Mouse (Mus musculus): ENCODE data around the gene Tex29. TPM values are rescaled to one million over a fixed set of nuclear protein-coding genes. Genes with fewer than 3 reads are reported as not detected.

The Tex29 gene
- not detected in 2 replicates for polyA plus RNA-seq (2016; fragmentation: Nextera tagmentation; extraction: Ambion mirVana)

DNA sequence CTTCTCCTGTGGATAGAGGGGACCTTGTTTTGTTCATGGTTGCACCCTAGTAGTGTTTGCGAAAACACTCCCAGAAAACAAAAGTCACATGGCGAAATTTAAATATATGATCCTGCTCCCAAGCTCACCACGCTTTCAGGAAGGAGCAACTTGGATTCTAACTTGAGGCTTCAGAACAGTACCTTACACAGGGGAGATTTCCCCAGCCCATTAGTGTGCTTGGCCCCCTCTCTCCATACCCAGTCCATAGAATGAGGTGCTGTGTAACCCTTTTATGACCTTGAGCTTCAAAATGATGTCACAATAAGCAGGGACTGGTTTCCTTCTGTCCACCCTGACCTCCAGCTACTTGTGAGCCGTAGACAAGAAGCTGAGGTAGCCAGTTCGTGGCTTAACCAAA lies at the start of gene Tex29:
TSS of gene Tex29 (plus strand) at position 301 of the 400 bp plus-strand sequence.
- no peaks in the 10 kb centered on the region for H3K9me3 ChIP-seq (replicated peaks)
- H3K27me3 ChIP-seq (ENCODE audit: low read depth, poor library complexity, severe bottlenecking): no peaks in the 10 kb centered on the region
- no peaks in the 10 kb centered on the region for H3K4me1 ChIP-seq
- 87% methylated on average over 5 of the region's 5 CpGs for WGBS
- no peak within 1 kb of the TSS for H3K4me3 ChIP-seq
- DNase-seq (ENCODE audit: low spot score): no peak
- H3K27ac ChIP-seq: no peak within 1 kb of the TSS
- H3K36me3 ChIP-seq: peaks cover 11% of the 10 kb centered on the region

- no peak for DNase-seq (ENCODE audit: low spot score)
- H3K4me1 ChIP-seq: no peaks in the 10 kb centered on the region
- H3K27me3 ChIP-seq (ENCODE audit: low read depth, poor library complexity, severe bottlenecking): no peaks in the 10 kb centered on the region
- H3K36me3 ChIP-seq: peaks cover 77% of the 10 kb centered on the region
- no peak overlapping the region for H3K27ac ChIP-seq
- no peaks in the 10 kb centered on the region for H3K9me3 ChIP-seq (replicated peaks)
- no peak overlapping the region for H3K4me3 ChIP-seq
Observed at GRCm38 (mm10) chr8:11794956-11795355, 45.3 kb upstream of the Tex29 start.

- whole genome bisulfite sequencing: 91% methylated on average over 8 of the region's 8 CpGs
- Histone ChIP-seq H3K9me3 (replicated peaks) (no peaks in the 10 kb centered on the region), H3K4me1 (no peaks in the 10 kb centered on the region), H3K4me3 (no peak overlapping the region), H3K36me3 (peaks cover 73% of the 10 kb centered on the region), H3K27me3 (ENCODE audit: low read depth, poor library complexity, severe bottlenecking) (no peaks in the 10 kb centered on the region), H3K27ac (no peak overlapping the region)
- DNase-seq (ENCODE audit: low spot score): no peak
Observed at GRCm38 (mm10) chr8:11797128-11797527, 43.1 kb upstream of the Tex29 start.

DNA sequence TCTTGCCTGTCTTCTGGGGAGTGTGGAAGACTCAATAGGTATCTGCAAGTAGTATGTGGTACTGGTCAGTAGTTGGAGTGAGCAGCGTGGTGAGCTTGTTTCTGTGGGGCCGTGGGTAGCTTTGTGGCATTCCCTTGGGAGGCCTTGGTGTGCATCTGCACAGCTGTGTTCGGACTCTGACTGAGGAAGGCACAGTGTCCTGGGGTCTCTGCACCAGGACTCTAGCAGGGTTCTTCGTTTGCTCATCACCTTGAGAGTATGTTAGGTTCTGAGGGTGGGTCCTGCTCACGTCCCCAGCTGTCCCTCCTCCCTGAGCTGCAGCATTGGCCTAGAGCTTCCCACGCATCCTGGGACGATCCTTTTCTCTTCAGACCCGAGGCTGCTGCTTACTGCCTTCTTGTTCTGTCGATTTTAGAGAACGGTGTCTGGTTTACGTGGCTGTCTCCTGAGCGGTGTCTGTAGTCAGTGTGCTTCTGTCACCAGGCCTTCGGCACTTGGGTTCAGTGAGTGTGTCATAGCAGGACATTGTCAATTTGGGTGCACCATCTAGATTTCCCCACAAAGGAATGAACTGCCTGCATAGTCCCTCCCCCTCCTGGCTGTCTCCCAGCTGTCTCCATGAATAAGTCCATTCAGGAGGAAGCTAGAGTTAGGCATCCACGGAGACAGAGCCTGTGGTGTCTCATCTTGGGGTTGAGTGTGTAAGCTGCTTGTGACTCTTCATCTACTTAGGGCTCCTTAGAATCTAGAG lies 42.4 kb upstream of the Tex29 start:
- no peak for DNase-seq (ENCODE audit: low spot score)
- H3K4me1 ChIP-seq: no peaks in the 10 kb centered on the region
- H3K9me3 ChIP-seq (replicated peaks): no peaks in the 10 kb centered on the region
- no peak overlapping the region for H3K27ac ChIP-seq
- 90% methylated on average over 14 of the region's 14 CpGs for WGBS
- H3K36me3 ChIP-seq: peaks cover 72% of the 10 kb centered on the region
- H3K4me3 ChIP-seq: no peak overlapping the region
- no peaks in the 10 kb centered on the region for H3K27me3 ChIP-seq (ENCODE audit: low read depth, poor library complexity, severe bottlenecking)

DNA sequence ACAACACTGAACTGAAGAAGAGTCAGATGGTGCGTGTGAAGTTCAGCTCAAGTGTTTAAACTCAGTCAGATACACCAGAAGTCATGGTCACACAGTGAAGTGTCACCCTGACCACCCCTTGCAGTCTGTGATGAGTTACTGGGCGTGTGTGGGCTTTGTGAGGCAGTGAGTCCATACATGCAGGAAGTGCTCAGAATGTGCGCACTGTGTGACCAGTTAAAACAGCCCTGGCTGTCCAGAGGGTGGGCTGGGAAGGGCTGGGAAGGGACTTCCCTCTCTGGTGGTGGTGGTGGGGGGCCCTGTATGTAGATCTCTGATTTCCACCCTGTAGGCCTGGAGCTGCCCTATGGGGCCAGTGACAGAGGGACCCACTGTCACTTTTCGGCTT lies 41.8 kb upstream of the Tex29 start:
- 95% methylated on average over 4 of the region's 4 CpGs for WGBS
- no peak overlapping the region for H3K4me3 ChIP-seq
- DNase-seq (ENCODE audit: low spot score): no peak
- no peak overlapping the region for H3K27ac ChIP-seq
- no peaks in the 10 kb centered on the region for H3K4me1 ChIP-seq
- H3K27me3 ChIP-seq (ENCODE audit: low read depth, poor library complexity, severe bottlenecking): no peaks in the 10 kb centered on the region
- no peaks in the 10 kb centered on the region for H3K9me3 ChIP-seq (replicated peaks)
- peaks cover 72% of the 10 kb centered on the region for H3K36me3 ChIP-seq

GRCm38 (mm10) chr8:11799098-11799497 lies 41.2 kb upstream of the Tex29 start:
- WGBS: 92% methylated on average over 3 of the region's 3 CpGs
- peaks cover 78% of the 10 kb centered on the region for H3K36me3 ChIP-seq
- no peak overlapping the region for H3K4me3 ChIP-seq
- H3K9me3 ChIP-seq (replicated peaks): no peaks in the 10 kb centered on the region
- no peak overlapping the region for H3K27ac ChIP-seq
- no peaks in the 10 kb centered on the region for H3K4me1 ChIP-seq
- no peaks in the 10 kb centered on the region for H3K27me3 ChIP-seq (ENCODE audit: low read depth, poor library complexity, severe bottlenecking)
- DNase-seq (ENCODE audit: low spot score): no peak

DNA sequence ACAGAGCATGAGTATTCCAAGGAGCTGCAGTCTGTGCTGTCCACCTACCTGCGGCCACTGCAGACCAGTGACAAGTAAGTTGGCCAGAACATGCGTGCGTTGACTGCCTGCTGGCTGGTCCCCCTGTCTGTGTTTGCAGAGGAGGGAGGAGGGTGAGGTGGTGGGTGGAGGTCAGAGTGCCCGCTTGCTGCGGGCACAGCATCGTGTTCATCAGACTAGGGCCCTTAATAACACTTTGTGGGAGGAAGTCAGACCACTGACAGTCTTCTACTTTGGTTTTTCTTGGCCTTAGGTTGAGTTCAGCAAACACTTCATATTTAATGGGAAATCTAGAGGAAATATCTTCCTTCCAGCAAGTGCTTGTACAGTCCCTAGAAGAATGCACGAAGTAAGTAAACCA lies 39.8 kb upstream of the Tex29 start:
- Histone ChIP-seq H3K36me3 (peaks cover 85% of the 10 kb centered on the region), H3K9me3 (replicated peaks) (no peaks in the 10 kb centered on the region), H3K4me3 (no peak overlapping the region), H3K27ac (no peak overlapping the region), H3K4me1 (no peaks in the 10 kb centered on the region), H3K27me3 (ENCODE audit: low read depth, poor library complexity, severe bottlenecking) (no peaks in the 10 kb centered on the region)
- WGBS: 95% methylated on average over 7 of the region's 7 CpGs
- no peak for DNase-seq (ENCODE audit: low spot score)

GRCm38 (mm10) chr8:11801571-11801970 lies 38.7 kb upstream of the Tex29 start:
- H3K9me3 ChIP-seq (replicated peaks): no peaks in the 10 kb centered on the region
- no peaks in the 10 kb centered on the region for H3K27me3 ChIP-seq (ENCODE audit: low read depth, poor library complexity, severe bottlenecking)
- no peaks in the 10 kb centered on the region for H3K4me1 ChIP-seq
- no peak for DNase-seq (ENCODE audit: low spot score)
- 78% methylated on average over 8 of the region's 8 CpGs for WGBS
- H3K36me3 ChIP-seq: peaks cover 89% of the 10 kb centered on the region
- H3K4me3 ChIP-seq: no peak overlapping the region
- no peak overlapping the region for H3K27ac ChIP-seq

DNA sequence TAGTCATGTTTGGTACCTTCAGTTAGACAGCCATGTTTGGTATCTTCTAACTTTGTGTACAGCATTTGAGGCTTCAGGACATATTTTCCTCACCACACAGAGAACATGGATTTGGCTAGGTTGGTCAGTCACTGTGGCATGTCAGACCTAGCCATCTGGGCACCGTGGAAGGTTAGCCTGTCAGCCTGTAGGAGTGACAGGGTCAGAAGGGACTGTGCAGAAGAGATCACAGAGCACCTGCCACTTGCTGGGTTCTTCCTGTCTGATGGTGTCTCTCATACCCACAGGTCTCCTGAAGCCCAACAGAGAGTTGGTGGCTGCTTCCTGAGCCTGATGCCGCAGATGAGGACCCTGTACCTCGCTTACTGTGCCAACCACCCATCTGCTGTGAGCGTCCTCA lies 35.4 kb upstream of the Tex29 start:
- H3K4me3 ChIP-seq: no peak overlapping the region
- H3K36me3 ChIP-seq: peaks cover 95% of the 10 kb centered on the region
- H3K27ac ChIP-seq: no peak overlapping the region
- H3K27me3 ChIP-seq (ENCODE audit: low read depth, poor library complexity, severe bottlenecking): no peaks in the 10 kb centered on the region
- DNase-seq (ENCODE audit: low spot score): no peak
- H3K4me1 ChIP-seq: no peaks in the 10 kb centered on the region
- 95% methylated on average over 4 of the region's 4 CpGs for WGBS
- no peaks in the 10 kb centered on the region for H3K9me3 ChIP-seq (replicated peaks)

- 96% methylated on average over 6 of the region's 6 CpGs for WGBS
- peaks cover 98% of the 10 kb centered on the region for H3K36me3 ChIP-seq
Observed at GRCm38 (mm10) chr8:11806252-11806651, 34.0 kb upstream of the Tex29 start.

GRCm38 (mm10) chr8:11807361-11807760 lies 32.9 kb upstream of the Tex29 start:
- H3K4me1 ChIP-seq: no peaks in the 10 kb centered on the region
- no peak overlapping the region for H3K4me3 ChIP-seq
- 93% methylated on average over 3 of the region's 3 CpGs for WGBS
- H3K9me3 ChIP-seq (replicated peaks): no peaks in the 10 kb centered on the region
- no peak for DNase-seq (ENCODE audit: low spot score)
- H3K27me3 ChIP-seq (ENCODE audit: low read depth, poor library complexity, severe bottlenecking): no peaks in the 10 kb centered on the region
- H3K36me3 ChIP-seq: peaks cover 99% of the 10 kb centered on the region
- H3K27ac ChIP-seq: no peak overlapping the region

More at GRCm38 (mm10) chr8:11806252-11806651, 34.0 kb upstream of the Tex29 start:
- H3K9me3 ChIP-seq (replicated peaks): no peaks in the 10 kb centered on the region
- H3K27me3 ChIP-seq (ENCODE audit: low read depth, poor library complexity, severe bottlenecking): no peaks in the 10 kb centered on the region
- no peak overlapping the region for H3K27ac ChIP-seq
- H3K4me1 ChIP-seq: no peaks in the 10 kb centered on the region
- H3K4me3 ChIP-seq: no peak overlapping the region
- no peak for DNase-seq (ENCODE audit: low spot score)

DNA sequence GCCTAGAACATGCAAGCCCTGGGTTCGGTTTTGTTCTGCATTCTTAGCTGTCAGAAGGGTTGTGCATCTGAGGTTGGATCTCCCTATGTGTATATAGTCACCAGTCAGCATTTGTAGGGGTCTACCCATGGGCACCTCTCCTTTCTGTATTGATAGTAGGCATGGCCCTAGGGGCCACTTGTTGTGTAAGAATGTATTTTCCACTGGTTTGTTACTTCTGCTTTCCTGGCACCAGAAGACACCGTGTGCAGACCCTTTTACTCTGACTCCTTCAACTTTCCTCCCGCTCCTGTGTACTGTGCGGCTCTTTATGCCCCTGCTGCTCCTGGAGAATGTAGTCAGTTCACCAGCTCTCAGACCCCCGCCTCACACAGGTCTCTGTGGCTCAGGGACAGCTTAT lies 32.2 kb upstream of the Tex29 start:
- Histone ChIP-seq H3K27me3 (ENCODE audit: low read depth, poor library complexity, severe bottlenecking) (no peaks in the 10 kb centered on the region), H3K4me1 (no peaks in the 10 kb centered on the region), H3K27ac (no peak overlapping the region), H3K36me3 (peaks cover 99% of the 10 kb centered on the region), H3K4me3 (no peak overlapping the region), H3K9me3 (replicated peaks) (no peaks in the 10 kb centered on the region)
- no peak for DNase-seq (ENCODE audit: low spot score)
- WGBS: 90% methylated on average over 5 of the region's 5 CpGs

- Histone ChIP-seq H3K27ac (no peak overlapping the region), H3K36me3 (peaks cover 100% of the 10 kb centered on the region), H3K4me3 (no peak overlapping the region), H3K4me1 (no peaks in the 10 kb centered on the region), H3K27me3 (ENCODE audit: low read depth, poor library complexity, severe bottlenecking) (no peaks in the 10 kb centered on the region), H3K9me3 (replicated peaks) (no peaks in the 10 kb centered on the region)
- DNase-seq (ENCODE audit: low spot score): no peak
- WGBS: 96% methylated on average over 5 of the region's 5 CpGs
Observed at GRCm38 (mm10) chr8:11810426-11810825, 29.8 kb upstream of the Tex29 start.

DNA sequence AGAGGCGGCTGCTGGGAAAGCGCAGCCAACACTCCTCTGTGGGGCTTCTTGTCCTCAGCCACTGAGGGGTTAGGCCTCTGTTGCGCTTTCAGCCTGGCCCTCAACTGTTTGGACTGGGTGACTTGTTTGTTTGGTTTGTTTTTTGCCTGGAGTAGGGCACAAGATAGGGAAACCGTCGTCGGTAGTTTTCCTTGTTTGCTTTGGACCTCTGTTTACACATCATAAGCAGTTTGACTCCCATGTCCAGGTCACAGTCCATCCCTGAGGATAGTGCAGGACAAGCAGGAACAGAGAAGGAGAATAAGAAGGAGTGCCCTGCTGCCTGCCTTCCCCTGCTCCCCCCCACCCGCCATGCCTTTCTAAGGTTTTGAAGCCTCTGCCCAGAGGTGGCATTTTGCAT lies 26.5 kb upstream of the Tex29 start:
- no peaks in the 10 kb centered on the region for H3K27me3 ChIP-seq (ENCODE audit: low read depth, poor library complexity, severe bottlenecking)
- WGBS: 85% methylated on average over 7 of the region's 7 CpGs
- peaks cover 100% of the 10 kb centered on the region for H3K36me3 ChIP-seq
- no peaks in the 10 kb centered on the region for H3K4me1 ChIP-seq
- H3K4me3 ChIP-seq: no peak overlapping the region
- no peak overlapping the region for H3K27ac ChIP-seq
- DNase-seq (ENCODE audit: low spot score): no peak
- H3K9me3 ChIP-seq (replicated peaks): no peaks in the 10 kb centered on the region
